Mouse (Mus musculus) 416B (cell line): ENCODE measurements around the gene Exog.

ENCODE experiments used
- DNase-seq: peaks from one replicate; pipeline ENCODE4 v3.0.0; 2011; ENCODE audit warnings: low read depth

Gene Exog

DNA sequence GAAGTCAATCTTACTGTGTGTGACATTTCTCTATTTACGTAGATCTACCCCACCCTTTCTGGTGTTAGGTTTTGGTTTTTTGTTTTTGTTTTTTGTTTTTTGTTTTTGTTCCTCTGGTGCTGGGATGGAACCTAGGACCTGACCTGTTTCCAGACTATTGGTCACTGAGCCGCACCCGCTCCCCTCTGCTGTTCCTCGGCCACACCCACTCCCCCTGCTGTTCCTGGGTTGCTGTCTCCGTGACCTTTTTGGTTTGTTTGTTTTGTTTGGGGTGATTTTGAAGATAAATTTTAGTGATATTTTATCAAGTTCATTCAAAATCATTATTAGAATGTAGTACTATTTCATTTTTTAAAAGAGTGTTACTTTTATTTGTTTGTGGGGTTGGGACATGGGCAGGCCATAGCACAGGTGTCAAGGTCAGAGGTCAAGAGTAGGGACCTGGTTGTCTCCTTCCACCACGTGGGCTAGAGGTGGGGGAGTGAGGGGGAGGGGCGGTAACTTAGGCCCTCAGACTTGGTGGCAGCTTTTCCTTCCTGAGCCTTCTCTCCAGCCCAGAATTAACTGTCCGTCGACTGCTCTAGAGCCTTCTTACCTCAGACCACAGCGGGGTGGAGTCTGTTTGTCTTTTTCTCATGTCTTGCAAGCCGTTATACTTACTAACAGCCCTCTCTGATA lies 60.4 kb downstream of the Exog start:
- DNase-seq, result no peak

DNA sequence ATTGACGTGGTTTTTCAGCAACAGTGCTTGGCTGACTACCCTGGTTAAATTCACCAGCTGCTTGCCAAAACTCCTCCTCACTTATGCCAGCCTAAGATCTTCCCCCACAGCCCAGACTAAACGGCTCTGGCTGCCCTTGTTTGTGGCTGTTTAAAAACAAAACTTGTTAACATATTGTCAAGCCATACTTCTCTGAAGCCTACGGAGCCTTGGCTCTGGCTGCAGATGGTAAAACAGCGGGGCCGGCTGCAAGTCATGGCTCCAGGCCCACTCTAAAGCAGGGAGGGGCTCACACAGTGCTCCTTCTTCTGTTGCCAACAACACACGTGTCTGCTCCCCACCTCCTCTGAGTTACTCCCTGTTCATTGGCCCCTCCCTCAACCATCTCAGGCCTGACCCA lies 66.2 kb downstream of the Exog start:
- DNase-seq, result no peak

DNA sequence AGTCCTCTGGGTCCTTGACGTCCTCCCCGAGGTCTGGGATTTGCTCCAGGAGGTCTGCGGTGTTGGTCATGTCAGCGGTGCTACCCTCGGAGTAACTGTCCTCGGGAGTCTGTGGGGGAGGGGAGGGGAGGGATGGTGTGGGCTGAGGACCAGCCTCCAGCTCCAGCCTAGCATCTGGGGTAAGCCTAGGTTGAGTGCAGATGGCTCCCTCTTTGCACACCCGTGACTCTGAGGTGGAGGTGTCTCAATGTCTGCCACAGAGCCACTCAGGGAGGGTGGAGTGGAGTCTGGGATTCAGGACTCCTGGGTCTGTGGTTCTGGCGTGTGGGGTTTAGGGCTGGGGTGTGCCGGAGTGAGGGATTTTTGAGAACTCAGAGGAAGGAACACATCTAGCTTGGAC lies 68.2 kb downstream of the Exog start:
- DNase-seq, result no peak

DNA sequence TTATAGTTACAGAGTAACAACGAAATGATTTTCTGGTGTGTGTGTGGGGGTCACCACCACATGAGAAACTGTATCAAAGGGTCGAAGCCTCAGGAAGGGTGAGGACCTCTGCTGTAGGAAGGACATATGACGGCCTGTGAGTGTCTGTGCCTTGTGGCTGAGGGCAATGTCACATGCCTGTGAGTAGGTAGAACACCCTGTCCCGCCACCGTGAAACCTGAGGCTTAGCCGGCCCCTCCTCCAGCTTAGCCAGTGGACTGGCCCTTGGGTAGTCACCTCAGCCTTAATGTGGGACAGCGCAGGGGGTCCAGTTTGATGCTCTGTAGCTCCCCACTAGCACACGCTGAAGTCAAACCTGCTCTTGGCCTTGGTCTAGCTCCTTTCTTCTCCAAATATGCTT lies 69.1 kb downstream of the Exog start:
- no peak for DNase-seq

DNA sequence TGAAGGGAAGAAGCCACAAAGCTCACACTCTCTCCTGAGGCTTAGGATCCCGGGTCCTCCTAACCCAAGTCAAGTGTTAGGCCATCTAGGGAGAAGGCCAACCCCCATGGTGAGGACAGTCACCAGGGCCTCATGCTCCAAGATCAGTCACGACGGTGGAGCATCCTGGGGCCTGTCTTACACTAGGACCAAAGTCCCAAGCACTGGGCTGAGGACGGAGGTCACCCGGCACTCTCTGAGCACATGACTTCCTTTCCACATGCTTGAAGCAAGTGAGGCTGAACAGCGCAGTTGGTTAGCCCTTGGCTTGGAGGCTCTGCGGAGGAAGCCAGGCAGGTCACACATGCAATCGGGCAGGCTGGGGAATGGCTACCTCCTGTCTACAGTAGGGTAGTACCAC lies 70.2 kb downstream of the Exog start:
- DNase-seq, result no peak
